Mouse (Mus musculus) limb, embryonic 12.5 days (tissue): Measurements from ENCODE around the gene Nlrx1. TPM values are rescaled to one million over a fixed set of nuclear protein-coding genes. Genes with fewer than 3 reads are reported as not detected.
A peak's percentile ranks its signal among the peaks of the same experiment; 100 is the strongest.

Experiments
- ATAC-seq: fragments of 200-750 bp; cut with Nextera tagmentation; 2 replicates; pipeline ENCODE4 v1.8.0; 2017; ENCODE audit warnings: low read depth, moderate TSS enrichment; ENCODE audit not compliant: insufficient number of reproducible peaks, insufficient read depth, low FRiP score, low TSS enrichment
- H3K27ac ChIP-seq: fragments of 300-500 bp; sonication (generic); 2 replicates; pipeline ENCODE4 v1.5.1; 2016; ENCODE audit warnings: mild to moderate bottlenecking, moderate library complexity
- H3K27me3 ChIP-seq: fragments of 300-500 bp; sonication (generic); 2 replicates; pipeline ENCODE4 v1.6.1; 2016; ENCODE audit warnings: mild to moderate bottlenecking, moderate library complexity
- H3K36me3 ChIP-seq: fragments of 300-500 bp; sonication (generic); 2 replicates; pipeline ENCODE4 v1.6.1; 2016; ENCODE audit warnings: mild to moderate bottlenecking, moderate library complexity
- H3K4me1 ChIP-seq: fragments of 300-500 bp; sonication (generic); replicated peaks from 2 replicates; pipeline ENCODE4 v1.6.1; 2016
- H3K4me2 ChIP-seq: fragments of 300-500 bp; sonication (generic); 2 replicates; pipeline ENCODE4 v1.6.1; 2016; ENCODE audit warnings: mild to moderate bottlenecking, moderate library complexity
- H3K4me3 ChIP-seq: fragments of 300-500 bp; sonication (generic); replicated peaks from 2 replicates; pipeline ENCODE4 v1.5.1; 2016; ENCODE audit warnings: mild to moderate bottlenecking
- H3K9ac ChIP-seq: fragments of 300-500 bp; sonication (generic); replicated peaks from 2 replicates; pipeline ENCODE4 v1.6.1; 2016; ENCODE audit warnings: mild to moderate bottlenecking, moderate library complexity
- H3K9me3 ChIP-seq: fragments of 300-500 bp; sonication (generic); 2 replicates; pipeline ENCODE4 v1.6.1; 2016; ENCODE audit warnings: mild to moderate bottlenecking, moderate library complexity
- WGBS: fragments of 180-500 bp; shearing (Covaris S2); methylation state at CpG from one replicate; pipeline ENCODE4 v1.1.7; 2016; 5-methylcytosine and 5-hydroxymethylcytosine counted together
- polyA plus RNA-seq: library from polyadenylated mRNA; unstranded; fragments of >200 nt; fragmentation: Nextera tagmentation; extraction: Ambion mirVana; gene quantifications from 2 replicates; pipeline ENCODE4 v1.2.1, GENCODE M21; 2016

Nlrx1 gene
- polyA plus RNA-seq, 1 experiment from 2014 or later, result 6.7 TPM

- ATAC-seq, result no peak
- no peaks in the 10 kb centered on the region for H3K9me3 ChIP-seq
- 28% methylated on average over 19 of the region's 19 CpGs for WGBS
- H3K4me3 ChIP-seq, result peak overlapping the region; percentile 84
- peak overlapping the region; percentile 78 for H3K4me2 ChIP-seq
- 0 out of 2 replicates have a peak overlapping the region, but pooled peaks have one; percentile 50 for H3K27ac ChIP-seq
- peaks cover 25% of the 10 kb centered on the region for H3K4me1 ChIP-seq
- peak overlapping the region; percentile 42; the same call in 1 of the 2 replicates for H3K9ac ChIP-seq
- H3K36me3 ChIP-seq, result no peaks in the 10 kb centered on the region
- H3K27me3 ChIP-seq, result no peaks in the 10 kb centered on the region
Observed at GRCm38 (mm10) chr9:44234479-44235427, 33.6 kb downstream of the Nlrx1 start.

GRCm38 (mm10) chr9:44233802-44234478 is 34.5 kb downstream of the Nlrx1 start, which contains the start of gene Cbl:
TSS of gene Cbl (minus strand) at chr9:44234049.
- no peaks in the 10 kb centered on the region for H3K9me3 ChIP-seq
- peak within 1 kb of the TSS; percentile 84 for H3K4me3 ChIP-seq
- peak within 1 kb of the TSS; percentile 86 for H3K9ac ChIP-seq
- no peaks in the 10 kb centered on the region for H3K27me3 ChIP-seq
- no peaks in the 10 kb centered on the region for H3K36me3 ChIP-seq
- under 1% methylated on average over 76 of the region's 76 CpGs for WGBS
- peak within 1 kb of the TSS; percentile 96 for H3K27ac ChIP-seq
- peak within 1 kb of the TSS; percentile 78 for H3K4me2 ChIP-seq
- ATAC-seq, result peak; percentile 91
- H3K4me1 ChIP-seq, result peaks cover 25% of the 10 kb centered on the region

- WGBS, result under 1% methylated on average over 40 of the region's 40 CpGs
- no peaks in the 10 kb centered on the region for H3K27me3 ChIP-seq
- H3K27ac ChIP-seq, result peak overlapping the region; percentile 96
- H3K9me3 ChIP-seq, result no peaks in the 10 kb centered on the region
- H3K4me3 ChIP-seq, result peak overlapping the region; percentile 84
- peak; percentile 82 for ATAC-seq
- H3K9ac ChIP-seq, result peak overlapping the region; percentile 86
- peak overlapping the region; percentile 78 for H3K4me2 ChIP-seq
- H3K4me1 ChIP-seq, result peaks cover 25% of the 10 kb centered on the region
- H3K36me3 ChIP-seq, result peaks cover under 1% of the 10 kb centered on the region; the same call in 1 of the 2 replicates
Observed at GRCm38 (mm10) chr9:44233021-44233801, 35.2 kb downstream of the Nlrx1 start.

- H3K27me3 ChIP-seq, result no peaks in the 10 kb centered on the region
- no peak for ATAC-seq
- no peaks in the 10 kb centered on the region for H3K9me3 ChIP-seq
- no peak overlapping the region for H3K27ac ChIP-seq
- peak overlapping the region; percentile 78 for H3K4me2 ChIP-seq
- peak overlapping the region; percentile 84; the same call in 1 of the 2 replicates for H3K4me3 ChIP-seq
- H3K36me3 ChIP-seq, result peaks cover 4% of the 10 kb centered on the region
- H3K4me1 ChIP-seq, result peaks cover 21% of the 10 kb centered on the region
- 0 out of 2 replicates have a peak overlapping the region, but pooled peaks have one; percentile 8 for H3K9ac ChIP-seq
Observed at GRCm38 (mm10) chr9:44231609-44232008, 36.8 kb downstream of the Nlrx1 start.

GRCm38 (mm10) chr9:44225993-44226392 is 42.4 kb downstream of the Nlrx1 start:
- no peaks in the 10 kb centered on the region for H3K27me3 ChIP-seq
- peaks cover 4% of the 10 kb centered on the region for H3K36me3 ChIP-seq
- WGBS, result 69% methylated on average over 6 of the region's 6 CpGs
- no peak overlapping the region for H3K4me2 ChIP-seq
- H3K27ac ChIP-seq, result no peak overlapping the region
- H3K9me3 ChIP-seq, result no peaks in the 10 kb centered on the region
- no peak overlapping the region for H3K4me3 ChIP-seq
- no peak for ATAC-seq
- H3K4me1 ChIP-seq, result peaks cover 9% of the 10 kb centered on the region
- no peak overlapping the region for H3K9ac ChIP-seq

GRCm38 (mm10) chr9:44213538-44213937 is 54.9 kb downstream of the Nlrx1 start:
- WGBS, result 97% methylated on average over 14 of the region's 14 CpGs
- no peaks in the 10 kb centered on the region for H3K27me3 ChIP-seq

GRCm38 (mm10) chr9:44212406-44212805 is 56.0 kb downstream of the Nlrx1 start:
- H3K9ac ChIP-seq, result no peak overlapping the region
- no peaks in the 10 kb centered on the region for H3K27me3 ChIP-seq
- H3K4me1 ChIP-seq, result no peaks in the 10 kb centered on the region
- no peaks in the 10 kb centered on the region for H3K9me3 ChIP-seq
- no peak for ATAC-seq
- H3K36me3 ChIP-seq, result peaks cover 18% of the 10 kb centered on the region; the same call in 1 of the 2 replicates
- 95% methylated on average over 4 of the region's 4 CpGs for WGBS
- no peak overlapping the region for H3K4me3 ChIP-seq
- no peak overlapping the region for H3K4me2 ChIP-seq
- no peak overlapping the region for H3K27ac ChIP-seq

More at GRCm38 (mm10) chr9:44213538-44213937, 54.9 kb downstream of the Nlrx1 start:
- Histone ChIP-seq H3K36me3 (peaks cover 18% of the 10 kb centered on the region; the same call in 1 of the 2 replicates), H3K9ac (no peak overlapping the region), H3K27ac (no peak overlapping the region), H3K4me2 (no peak overlapping the region), H3K4me1 (no peaks in the 10 kb centered on the region), H3K9me3 (no peaks in the 10 kb centered on the region), H3K4me3 (no peak overlapping the region)
- no peak for ATAC-seq

- no peak overlapping the region for H3K4me3 ChIP-seq
- WGBS, result 96% methylated on average over 4 of the region's 4 CpGs
- peaks cover 22% of the 10 kb centered on the region; the same call in 1 of the 2 replicates for H3K36me3 ChIP-seq
- no peaks in the 10 kb centered on the region for H3K9me3 ChIP-seq
- no peak overlapping the region for H3K9ac ChIP-seq
- ATAC-seq, result no peak
- H3K27me3 ChIP-seq, result no peaks in the 10 kb centered on the region
- H3K4me2 ChIP-seq, result no peak overlapping the region
- no peaks in the 10 kb centered on the region for H3K4me1 ChIP-seq
- H3K27ac ChIP-seq, result no peak overlapping the region
Observed at GRCm38 (mm10) chr9:44209416-44209815, 59.0 kb downstream of the Nlrx1 start.

- H3K9me3 ChIP-seq, result no peaks in the 10 kb centered on the region
- no peak for ATAC-seq
Observed at GRCm38 (mm10) chr9:44207840-44208239, 60.6 kb downstream of the Nlrx1 start.

More at GRCm38 (mm10) chr9:44207840-44208239, 60.6 kb downstream of the Nlrx1 start:
- Histone ChIP-seq H3K36me3 (peaks cover 18% of the 10 kb centered on the region; the same call in 1 of the 2 replicates), H3K4me3 (no peak overlapping the region), H3K27me3 (no peaks in the 10 kb centered on the region), H3K4me1 (no peaks in the 10 kb centered on the region), H3K27ac (no peak overlapping the region), H3K4me2 (no peak overlapping the region), H3K9ac (no peak overlapping the region)
- 97% methylated on average over 2 of the region's 2 CpGs for WGBS
